Mouse (Mus musculus) midbrain, embryonic 15.5 days (tissue): Measurements from ENCODE around the gene Akt3. TPM values are rescaled to one million over a fixed set of nuclear protein-coding genes. Genes with fewer than 3 reads are reported as not detected.

Source experiments
- polyA plus RNA-seq: library from polyadenylated mRNA; unstranded; fragments of >200 nt; fragmentation: Nextera tagmentation; extraction: Ambion mirVana; gene quantifications from 2 replicates; pipeline ENCODE4 v1.2.1, GENCODE M21; 2015

Gene Akt3
- polyA plus RNA-seq, 1 experiment from 2014 or later: 22.4 TPM

Other genes with a start within 250 kb of the Akt3 start
- 7.0 and 9.7 TPM in 2 replicates for gene Zbtb18, start 184.1 kb upstream of the Akt3 start, polyA plus RNA-seq